ENCODE assay signal across 8 mouse cellular contexts in the genomic region with DNA sequence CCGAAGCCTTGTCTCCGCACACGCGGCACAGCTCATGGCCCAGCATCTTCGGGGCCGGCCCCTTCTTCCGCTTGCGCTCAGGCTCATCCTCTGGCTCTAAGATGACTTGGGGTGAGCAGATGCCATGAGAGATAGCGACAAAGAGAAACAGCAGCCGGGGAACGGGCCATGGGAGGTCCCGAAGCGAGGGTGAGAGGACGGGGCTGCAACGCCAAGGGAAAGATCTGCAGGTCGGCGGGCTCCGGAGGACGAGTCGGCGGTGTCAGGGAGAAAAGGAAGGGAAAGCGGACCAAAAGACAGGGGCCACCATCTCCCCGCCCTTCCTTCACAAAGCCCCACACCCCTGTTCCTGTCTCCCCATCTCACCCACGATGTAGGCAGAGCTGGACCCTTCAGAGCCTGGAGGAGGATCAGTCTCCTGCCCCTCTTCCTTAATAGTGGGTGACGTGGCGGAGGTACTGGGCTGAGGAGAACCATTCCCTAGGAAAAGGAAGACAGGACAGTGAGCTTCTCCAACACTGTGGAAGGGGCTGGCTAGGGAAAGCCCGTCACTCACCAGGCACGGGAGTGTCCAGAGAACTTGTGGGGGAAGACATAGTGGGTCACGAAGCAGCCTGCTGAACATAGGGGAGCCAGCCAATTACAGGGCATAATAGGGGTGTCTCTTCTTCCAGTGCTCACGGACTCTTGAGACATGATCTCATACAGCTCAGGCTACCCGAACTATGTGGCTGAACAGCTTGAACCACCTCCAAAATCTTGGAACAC. TPM values are rescaled to one million over a fixed set of nuclear protein-coding genes. Genes with fewer than 3 reads are reported as not detected.
A peak's percentile ranks its signal among the peaks of the same experiment; 100 is the strongest.
DNase-seq lines count a peak whose midpoint lies in the region; ATAC-seq and TF ChIP-seq lines count a peak whose summit lies in the region.

No protein-coding gene starts in this region.

- no peak for TF ChIP-seq EP300 in CH12.LX (IDR thresholded peaks at IDR 0.05; ENCODE audit: low read length)
- TF ChIP-seq EP300 in heart, postnatal 0 days (IDR thresholded peaks at IDR 0.05; ENCODE audit: low read depth): no peak
- no peak for TF ChIP-seq EP300 in liver, postnatal 0 days (IDR thresholded peaks at IDR 0.05; ENCODE audit: low read depth)

- H3K9me3 ChIP-seq in CH12.LX (replicated peaks; ENCODE audit: low read length): no peaks in the 10 kb centered on the region
- H3K9me3 ChIP-seq in heart, postnatal 0 days (replicated peaks; ENCODE audit: control insufficient read depth, low read length): no peaks in the 10 kb centered on the region
- H3K9me3 ChIP-seq in liver, postnatal 0 days (ENCODE audit: low read length): no peaks in the 10 kb centered on the region

- H3K27me3 ChIP-seq in CH12.LX (replicated peaks): no peaks in the 10 kb centered on the region
- H3K27me3 ChIP-seq in heart, postnatal 0 days (ENCODE audit: control insufficient read depth, insufficient read depth, low read length): no peaks in the 10 kb centered on the region
- H3K27me3 ChIP-seq in liver, postnatal 0 days (ENCODE audit: insufficient read depth, low read length): no peaks in the 10 kb centered on the region

- ATAC-seq in heart, postnatal 0 days (ENCODE audit: insufficient read depth, low read depth): no peak
- no peak for ATAC-seq in liver, postnatal 0 days

- H3K4me2 ChIP-seq in CH12.LX (ENCODE audit: insufficient read depth, low read depth, poor library complexity, severe bottlenecking): peak overlapping the region; percentile 82; the same call in 1 of the 2 replicates
- peak overlapping the region; percentile 88; the same call in 1 of the 2 replicates for H3K4me2 ChIP-seq in heart, postnatal 0 days (ENCODE audit: low read depth, low read length)
- H3K4me2 ChIP-seq in liver, postnatal 0 days (ENCODE audit: low read depth, low read length): peak overlapping the region; percentile 78

- H3K4me1 ChIP-seq in CH12.LX (ENCODE audit: control insufficient read depth in 1 of 2, insufficient read depth in 2 of 2): peaks cover 7 to 27% of the 10 kb centered on the region in 2 experiments
- H3K4me1 ChIP-seq in heart, postnatal 0 days (ENCODE audit: control insufficient read depth, insufficient read depth): peaks cover 13% of the 10 kb centered on the region
- peaks cover 26% of the 10 kb centered on the region for H3K4me1 ChIP-seq in liver, postnatal 0 days (ENCODE audit: insufficient read depth)

- intact Hi-C loops in gastrocnemius, adult 2 months (cut with DNase I): loop anchor here (10.0 kb wide), 1 partner anchor 1162 kb away; a partner anchor contains a TSS
- intact Hi-C loops in gastrocnemius, postnatal 14 days (cut with DNase I; ENCODE audit: low total_unique reads): loop anchor here (5.0 kb wide), 1 partner anchor 50 kb away; no protein-coding TSS in a partner anchor
- intact Hi-C loops in left cerebral cortex, postnatal 4 days (cut with DNase I): no loop called here

- in situ Hi-C loops in CH12.LX (cut with MboI; ENCODE audit: low pct_ligation_motif_present, low pct_unique_long_range_greater_than_20kb, low sequenced_read_pairs): loop anchor here (5.0 kb wide), 1 partner anchor 45 kb away; no protein-coding TSS in a partner anchor

- dilution Hi-C loops in CH12.LX (cut with MboI; ENCODE audit: extremely low pct_ligation_motif_present, extremely low pct_unique_long_range_greater_than_20kb, low sequenced_read_pairs): no loop called here

- no peak overlapping the region; the same call in 1 of the 2 replicates for H3K9ac ChIP-seq in CH12.LX (ENCODE audit: insufficient read depth, low read depth)
- no peak overlapping the region for H3K9ac ChIP-seq in heart, postnatal 0 days (replicated peaks; ENCODE audit: low read depth, low read length)
- H3K9ac ChIP-seq in liver, postnatal 0 days (replicated peaks): no peak overlapping the region

- TF ChIP-seq POLR2A in CH12.LX (IDR thresholded peaks at IDR 0.05; ENCODE audit: low read depth, low read length): no peak

- TF ChIP-seq CTCF in gastrocnemius, adult 2 months (IDR thresholded peaks at IDR 0.05): no peak
- no peak for TF ChIP-seq CTCF in CH12.LX (conservative IDR thresholded peaks at IDR 0.05 in 1 of 2, IDR thresholded peaks at IDR 0.05 in 1 of 2; ENCODE audit: low read depth in 2 of 2, low read length in 2 of 2)
- TF ChIP-seq CTCF in heart, postnatal 0 days (IDR thresholded peaks at IDR 0.05; ENCODE audit: low read depth): no peak
- TF ChIP-seq CTCF in liver, postnatal 0 days (IDR thresholded peaks at IDR 0.05; ENCODE audit: low read depth): no peak

- no peak for DNase-seq in gastrocnemius, adult 2 months
- no peak for DNase-seq in gastrocnemius, postnatal 14 days
- no peak for DNase-seq in CH12.LX (ENCODE audit: extremely low read depth)
- DNase-seq in heart, postnatal 0 days (ENCODE audit: low spot score): no peak
- DNase-seq in liver, postnatal 0 days: no peak
- DNase-seq in retina, embryonic 14.5 days (ENCODE audit: low spot score): no peak
- DNase-seq in left cerebral cortex, postnatal 4 days: no peak
- DNase-seq in layer of hippocampus, adult 18-20 months (ENCODE audit: low spot score in 2 of 2): no peak

- peaks cover 6% of the 10 kb centered on the region; the same call in 1 of the 2 replicates for H3K79me2 ChIP-seq in CH12.LX (replicated peaks; ENCODE audit: control insufficient read depth, extremely low read depth, insufficient read depth, poor library complexity, severe bottlenecking)

- H3K4me3 ChIP-seq in gastrocnemius, adult 2 months: peak overlapping the region; percentile 77
- H3K4me3 ChIP-seq in CH12.LX (replicated peaks in 1 of 3; ENCODE audit: low read depth in 2 of 3, low read length in 2 of 3, poor library complexity in 1 of 3): peak overlapping the region in 2 of 3 experiments; percentile 84 to 93
- no peak overlapping the region for H3K4me3 ChIP-seq in heart, postnatal 0 days (ENCODE audit: low read depth, low read length)
- H3K4me3 ChIP-seq in liver, postnatal 0 days (ENCODE audit: low read depth, low read length): peak overlapping the region; percentile 99

- peaks cover 30 to 35% of the 10 kb centered on the region in 2 experiments for H3K36me3 ChIP-seq in CH12.LX (replicated peaks in 1 of 2; ENCODE audit: control insufficient read depth in 1 of 2, insufficient read depth in 1 of 2, low read length in 1 of 2)
- H3K36me3 ChIP-seq in heart, postnatal 0 days (replicated peaks; ENCODE audit: control insufficient read depth, insufficient read depth, low read length): peaks cover 28% of the 10 kb centered on the region
- H3K36me3 ChIP-seq in liver, postnatal 0 days (replicated peaks; ENCODE audit: insufficient read depth, low read length): peaks cover 32% of the 10 kb centered on the region

- H3K27ac ChIP-seq in gastrocnemius, adult 2 months: no peak overlapping the region; the same call in 1 of the 2 replicates
- H3K27ac ChIP-seq in CH12.LX (ENCODE audit: insufficient read depth, low read depth): no peak overlapping the region
- no peak overlapping the region for H3K27ac ChIP-seq in heart, postnatal 0 days (ENCODE audit: low read depth)
- H3K27ac ChIP-seq in liver, postnatal 0 days (ENCODE audit: low read depth): no peak overlapping the region

- 86% methylated on average over 31 of the region's 31 CpGs for WGBS in heart, postnatal 0 days
- WGBS in liver, postnatal 0 days (ENCODE audit: insufficient replicate concordance): 86% methylated on average over 31 of the region's 31 CpGs

- no peak for TF ChIP-seq RAD21 in CH12.LX (IDR thresholded peaks at IDR 0.05; ENCODE audit: low read depth, low read length)

RNA-seq across cellular contexts. Expression of a gene that starts 1.4 kb away (rescaled TPM):
- 10 to 100 TPM; 40.6 to 42.7 TPM for total RNA-seq in gastrocnemius, adult 2 months (2021)
- 10 to 100 TPM; 28.0 to 28.2 TPM for total RNA-seq in gastrocnemius, postnatal 14 days (2021)
- total RNA-seq in CH12.LX (2012; rRNA removed) (36.8 and 50.0 TPM in 2 replicates), CH12.LX (2014; rRNA removed) (13.9 and 14.2 TPM in 2 replicates)
- polyA plus RNA-seq in CH12.LX (2012; ENCODE audit: insufficient read length, low read depth): 40.5 and 43.8 TPM in 2 replicates
- 60.9 and 70.3 TPM in 2 replicates for total RNA-seq in heart, postnatal 0 days (2014; rRNA removed; ENCODE audit: low replicate concordance)
- 50.1 and 51.3 TPM in 2 replicates for polyA plus RNA-seq in heart, postnatal 0 days (2015; fragmentation: Nextera tagmentation; extraction: Ambion mirVana)
- 33.6 and 33.9 TPM in 2 replicates for polyA plus RNA-seq in liver, postnatal 0 days (2015; fragmentation: Nextera tagmentation; extraction: Ambion mirVana)
- 10 to 100 TPM; 44.4 to 55.0 TPM for total RNA-seq in left cerebral cortex, postnatal 4 days (2021)
- total RNA-seq in layer of hippocampus, adult 18-20 months (2021): 10 to 100 TPM; 64.9 to 68.5 TPM

RNA-seq across cellular contexts. Expression of a gene that starts 3.7 kb away (rescaled TPM):
- 1 to 10 TPM; 4.1 to 5.1 TPM for total RNA-seq in gastrocnemius, adult 2 months (2021)
- 1 to 10 TPM; 7.0 to 7.8 TPM for total RNA-seq in gastrocnemius, postnatal 14 days (2021)
- 103 and 131 TPM in 2 replicates for total RNA-seq in CH12.LX (2012; rRNA removed)
- total RNA-seq in CH12.LX (2014; rRNA removed): 44.2 and 49.3 TPM in 2 replicates
- polyA plus RNA-seq in CH12.LX (2012; ENCODE audit: insufficient read length, low read depth): 61.4 and 67.6 TPM in 2 replicates
- 36.1 and 41.8 TPM in 2 replicates for total RNA-seq in heart, postnatal 0 days (2014; rRNA removed; ENCODE audit: low replicate concordance)
- polyA plus RNA-seq in heart, postnatal 0 days (2015; fragmentation: Nextera tagmentation; extraction: Ambion mirVana): 18.3 and 18.9 TPM in 2 replicates
- polyA plus RNA-seq in liver, postnatal 0 days (2015; fragmentation: Nextera tagmentation; extraction: Ambion mirVana): 18.9 and 25.1 TPM in 2 replicates
- total RNA-seq in left cerebral cortex, postnatal 4 days (2021): 10 to 100 TPM; 13.6 to 14.4 TPM
- total RNA-seq in layer of hippocampus, adult 18-20 months (2021): 10 to 100 TPM in 1 of 2 experiments, 1 to 10 TPM in 1; 9.4 to 13.2 TPM

RNA-seq across cellular contexts. Expression of a gene that starts 19.9 kb away (rescaled TPM):
- under 1 TPM in 1 of 2 experiments, not detected in 1; 0.20 TPM for total RNA-seq in gastrocnemius, adult 2 months (2021)
- total RNA-seq in gastrocnemius, postnatal 14 days (2021): not detected
- total RNA-seq in CH12.LX (2012; rRNA removed): 194 and 200 TPM in 2 replicates
- total RNA-seq in CH12.LX (2014; rRNA removed): 133 and 175 TPM in 2 replicates
- 239 and 253 TPM in 2 replicates for polyA plus RNA-seq in CH12.LX (2012; ENCODE audit: insufficient read length, low read depth)
- 1.2 TPM in 1 of 2 replicates, not detected in the other for total RNA-seq in heart, postnatal 0 days (2014; rRNA removed; ENCODE audit: low replicate concordance)
- 0.65 and 0.81 TPM in 2 replicates for polyA plus RNA-seq in heart, postnatal 0 days (2015; fragmentation: Nextera tagmentation; extraction: Ambion mirVana)
- 17.0 and 17.8 TPM in 2 replicates for polyA plus RNA-seq in liver, postnatal 0 days (2015; fragmentation: Nextera tagmentation; extraction: Ambion mirVana)
- under 1 TPM in 1 of 2 experiments, not detected in 1; 0.30 TPM for total RNA-seq in left cerebral cortex, postnatal 4 days (2021)
- not detected for total RNA-seq in layer of hippocampus, adult 18-20 months (2021)

RNA-seq across cellular contexts. Expression of a gene that starts 20.5 kb away (rescaled TPM):
- total RNA-seq in gastrocnemius, adult 2 months (2021): under 1 TPM in 1 of 2 experiments, not detected in 1; 0.08 TPM
- under 1 TPM; 0.16 to 0.18 TPM for total RNA-seq in gastrocnemius, postnatal 14 days (2021)
- total RNA-seq in CH12.LX (2012; rRNA removed): 135 and 200 TPM in 2 replicates
- total RNA-seq in CH12.LX (2014; rRNA removed): 162 and 194 TPM in 2 replicates
- 279 and 336 TPM in 2 replicates for polyA plus RNA-seq in CH12.LX (2012; ENCODE audit: insufficient read length, low read depth)
- total RNA-seq in heart, postnatal 0 days (2014; rRNA removed; ENCODE audit: low replicate concordance): 1.2 and 2.6 TPM in 2 replicates
- polyA plus RNA-seq in heart, postnatal 0 days (2015; fragmentation: Nextera tagmentation; extraction: Ambion mirVana): 0.11 and 0.12 TPM in 2 replicates
- polyA plus RNA-seq in liver, postnatal 0 days (2015; fragmentation: Nextera tagmentation; extraction: Ambion mirVana): 9.5 and 10.1 TPM in 2 replicates
- under 1 TPM in 1 of 2 experiments, not detected in 1; 0.20 TPM for total RNA-seq in left cerebral cortex, postnatal 4 days (2021)
- not detected for total RNA-seq in layer of hippocampus, adult 18-20 months (2021)

RNA-seq across cellular contexts. Expression of a gene that starts 27.9 kb away (rescaled TPM):
- 1,000 to 10,000 TPM; 2,660 to 4,973 TPM for total RNA-seq in gastrocnemius, adult 2 months (2021)
- 1,000 to 10,000 TPM; 3,999 to 4,490 TPM for total RNA-seq in gastrocnemius, postnatal 14 days (2021)
- total RNA-seq in CH12.LX (2012; rRNA removed) (3.0 and 5.0 TPM in 2 replicates), CH12.LX (2014; rRNA removed) (2.0 TPM in 2 replicates)
- polyA plus RNA-seq in CH12.LX (2012; ENCODE audit: insufficient read length, low read depth): 8.3 and 8.6 TPM in 2 replicates
- 3.3 and 4.5 TPM in 2 replicates for total RNA-seq in heart, postnatal 0 days (2014; rRNA removed; ENCODE audit: low replicate concordance)
- 2.5 and 2.6 TPM in 2 replicates for polyA plus RNA-seq in heart, postnatal 0 days (2015; fragmentation: Nextera tagmentation; extraction: Ambion mirVana)
- 0.35 and 2.7 TPM in 2 replicates for polyA plus RNA-seq in liver, postnatal 0 days (2015; fragmentation: Nextera tagmentation; extraction: Ambion mirVana)
- total RNA-seq in left cerebral cortex, postnatal 4 days (2021): under 1 TPM in 1 of 2 experiments, not detected in 1; 0.10 TPM
- total RNA-seq in layer of hippocampus, adult 18-20 months (2021): under 1 TPM; 0.27 to 0.28 TPM

Comparison
In these comparisons a context has a peak if more than half of its experiments do, and no peak if none do; other contexts are left out.
1. RNA of a gene that starts 19.9 kb away (total RNA-seq): 133 to 200 TPM in CH12.LX; 0.30 TPM in left cerebral cortex, postnatal 4 days, not detected in gastrocnemius, postnatal 14 days, 0.20 TPM in gastrocnemius, adult 2 months, not detected in layer of hippocampus, adult 18-20 months and 1.2 TPM in heart, postnatal 0 days; every median in the first group is over 10 times any median in the second.
2. Peak in every context shown above with its lines, with median percentiles within 50 percentile points of each other: H3K4me2 ChIP-seq.